Mouse (Mus musculus) thymus, adult 2 months (tissue): ENCODE measurements around the gene Pdia6. TPM values are rescaled to one million over a fixed set of nuclear protein-coding genes. Genes with fewer than 3 reads are reported as not detected.

Experiments
- DNase-seq: peaks from one replicate; pipeline ENCODE4 v3.0.0; 2021
- H3K27ac ChIP-seq: fragments of 200-500 bp; 2 replicates; pipeline ENCODE4 v1.5.1; 2012; ENCODE audit warnings: low read length, control low read depth; ENCODE audit not compliant: control insufficient read depth, insufficient read depth
- H3K27me3 ChIP-seq: fragments of 200-500 bp; 2 replicates; pipeline ENCODE4 v1.6.1; 2012; ENCODE audit warnings: mild to moderate bottlenecking, low read length, moderate library complexity, mixed read lengths; ENCODE audit not compliant: control insufficient read depth, insufficient read depth
- H3K36me3 ChIP-seq: fragments of 200-500 bp; 2 replicates; pipeline ENCODE4 v1.6.1; 2012; ENCODE audit warnings: mild to moderate bottlenecking, low read length, moderate library complexity; ENCODE audit not compliant: control insufficient read depth, insufficient read depth
- H3K4me1 ChIP-seq: fragments of 200-500 bp; replicated peaks from 2 replicates; pipeline ENCODE4 v1.6.1; 2012; ENCODE audit warnings: low read length; ENCODE audit not compliant: control insufficient read depth, insufficient read depth
- H3K4me3 ChIP-seq: fragments of 200-500 bp; 2 replicates; pipeline ENCODE4 v1.5.1; 2012; ENCODE audit warnings: mild to moderate bottlenecking, low read length, control low read depth, moderate library complexity; ENCODE audit not compliant: control insufficient read depth, insufficient read depth
- CTCF ChIP-seq: fragments of 200-500 bp; IDR thresholded peaks from 2 replicates; pipeline ENCODE4 v1.5.1; 2012; ENCODE audit warnings: mild to moderate bottlenecking, control low read depth, low read length, moderate library complexity, borderline replicate concordance; ENCODE audit not compliant: control insufficient read depth, poor library complexity, insufficient read depth; ENCODE audit errors: extremely low read depth
- POLR2A ChIP-seq: fragments of 200-500 bp; IDR thresholded peaks from 2 replicates; pipeline ENCODE4 v1.6.1; 2012; ENCODE audit warnings: mild to moderate bottlenecking, low read length, control low read depth, moderate library complexity; ENCODE audit not compliant: control insufficient read depth, poor library complexity, insufficient read depth; ENCODE audit errors: extremely low read depth
- WGBS: fragments of 180-500 bp; shearing (Covaris S2); methylation state at CpG from one replicate; pipeline ENCODE4 v1.1.7; 2018; 5-methylcytosine and 5-hydroxymethylcytosine counted together
- polyA plus RNA-seq: library from polyadenylated mRNA; depleted of rRNA; stranded (reverse); fragments of >200 nt; gene quantifications from 2 replicates; pipeline ENCODE4 v1.2.3, GENCODE M21; 2012; rRNA removed

Pdia6 gene
- polyA plus RNA-seq, 1 experiment, result 49.2 TPM

DNA sequence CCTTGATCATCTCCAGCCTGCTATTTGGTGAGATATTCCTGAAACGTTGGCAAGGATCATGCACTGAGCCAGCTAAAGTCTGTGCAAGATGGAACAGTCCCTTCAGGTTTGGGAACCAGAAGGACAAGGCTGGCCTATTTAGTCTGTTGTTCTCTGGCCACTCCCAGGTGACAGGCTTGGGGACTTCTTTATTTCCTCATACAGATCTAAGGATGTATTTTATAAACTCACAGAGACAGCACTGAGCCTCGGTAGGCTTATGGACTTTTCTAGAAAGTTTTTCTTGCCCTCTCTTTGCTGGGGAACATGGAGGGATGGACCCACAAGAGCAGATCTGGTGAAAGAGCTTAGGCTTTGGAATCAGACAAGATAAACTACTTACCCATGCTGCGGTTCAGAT, 62.9 kb downstream of the Pdia6 start, which contains the start of gene Atp6v1c2:
TSS of gene Atp6v1c2 (minus strand) at position 101 of the 400 bp plus-strand sequence.
- DNase-seq, result no peak
- Histone ChIP-seq H3K4me1 (no peaks in the 10 kb centered on the region), H3K27me3 (peaks cover 5% of the 10 kb centered on the region; the same call in 1 of the 2 replicates), H3K4me3 (no peak within 1 kb of the TSS), H3K36me3 (no peaks in the 10 kb centered on the region), H3K27ac (no peak within 1 kb of the TSS)
- 50% methylated on average over 3 of the region's 3 CpGs for WGBS
- no peak for TF ChIP-seq CTCF
- TF ChIP-seq POLR2A, result no peak

DNA sequence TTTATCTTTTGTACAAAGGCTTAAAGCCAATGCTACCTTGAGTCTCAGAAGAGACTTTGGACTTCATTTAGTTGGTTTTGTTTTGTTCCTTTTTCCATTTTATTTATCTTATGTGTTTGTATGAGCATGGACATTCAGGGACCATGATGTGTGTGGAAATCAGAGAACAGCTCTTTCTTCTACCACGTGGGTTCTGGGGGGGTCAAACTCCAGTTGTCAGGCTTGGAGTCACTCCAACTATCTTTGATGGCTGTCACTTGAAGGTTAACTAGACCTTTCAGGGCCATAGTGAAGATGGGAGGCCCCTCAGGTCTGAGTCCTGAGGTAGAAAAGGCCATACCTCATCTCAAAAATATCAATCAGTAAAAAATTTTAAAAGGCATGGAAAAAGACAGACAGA, 67.1 kb downstream of the Pdia6 start:
- no peaks in the 10 kb centered on the region for H3K27me3 ChIP-seq
- no peak overlapping the region for H3K27ac ChIP-seq
- H3K36me3 ChIP-seq, result no peaks in the 10 kb centered on the region
- 35% methylated on average over 1 of the region's 1 CpGs for WGBS
- no peaks in the 10 kb centered on the region for H3K4me1 ChIP-seq
- TF ChIP-seq CTCF (no peak), POLR2A (no peak)
- no peak for DNase-seq
- H3K4me3 ChIP-seq, result no peak overlapping the region

Other genes starting within 250 kb of the Pdia6 start
- 0.17 and 0.75 TPM in 2 replicates for gene Kcnf1, start 89.7 kb upstream of the Pdia6 start, polyA plus RNA-seq
- 0.29 and 0.71 TPM in 2 replicates for gene Atp6v1c2, start 62.8 kb downstream of the Pdia6 start, polyA plus RNA-seq
- gene Nol10, start 81.9 kb downstream of the Pdia6 start, polyA plus RNA-seq, result 6.2 and 6.3 TPM in 2 replicates